Mouse (Mus musculus) layer of hippocampus, adult 8-10 months (tissue): Measurements from ENCODE around the gene Apeh. TPM values are rescaled to one million over a fixed set of nuclear protein-coding genes. Genes with fewer than 3 reads are reported as not detected.
"Not testable (repeated sequence)": the region's sequence is repeated elsewhere in the genome, so short reads cannot be mapped to it uniquely, and the experiment has no call there.

Experiments used
- DNase-seq, 2 experiments: peaks; one replicate each; pipeline ENCODE4 v3.0.0; 2022; ENCODE audit warnings: low spot score in 2 of 2
- total RNA-seq, 4 experiments: library from RNA; stranded (reverse); gene quantifications; 2 replicates each; pipeline ENCODE4 v1.2.4; 2022

The Apeh gene
- 10 to 100 TPM; 33.9 to 45.8 (median 35.5) TPM for total RNA-seq

GRCm38 (mm10) chr9:108094184-108094941 is at the start of gene Apeh:
TSS of gene Apeh (minus strand) at chr9:108094606.
- peak; percentile 80 to 81 for DNase-seq

GRCm38 (mm10) chr9:108143470-108143869 is 49.1 kb upstream of the Apeh start:
- no peak for DNase-seq

- no peak for DNase-seq
Measured at GRCm38 (mm10) chr9:108141387-108141786, 47.0 kb upstream of the Apeh start.

GRCm38 (mm10) chr9:108139963-108140695 is 45.7 kb upstream of the Apeh start:
- DNase-seq: no peak

- no peak for DNase-seq
Measured at GRCm38 (mm10) chr9:108139169-108139962, 45.0 kb upstream of the Apeh start.

GRCm38 (mm10) chr9:108138118-108138517 is 43.7 kb upstream of the Apeh start:
- DNase-seq: no peak

GRCm38 (mm10) chr9:108137523-108137922 is 43.1 kb upstream of the Apeh start:
- peak; percentile 90 to 91 for DNase-seq

GRCm38 (mm10) chr9:108136930-108137462 is 42.6 kb upstream of the Apeh start:
- peak; percentile 73 to 75 for DNase-seq

GRCm38 (mm10) chr9:108136225-108136624 is 41.8 kb upstream of the Apeh start:
- DNase-seq: no peak

- DNase-seq: not testable (repeated sequence)
Measured at GRCm38 (mm10) chr9:108135679-108136078, 41.3 kb upstream of the Apeh start.

GRCm38 (mm10) chr9:108133478-108133877 is 39.1 kb upstream of the Apeh start:
- no peak for DNase-seq

GRCm38 (mm10) chr9:108132373-108132772 is 38.0 kb upstream of the Apeh start:
- DNase-seq: no peak

- DNase-seq: no peak
Measured at GRCm38 (mm10) chr9:108131502-108131901, 37.1 kb upstream of the Apeh start.

- DNase-seq: no peak
Measured at GRCm38 (mm10) chr9:108129042-108129948, 34.9 kb upstream of the Apeh start.

- peak in 1 of 2 experiments; percentile 59 for DNase-seq
Measured at GRCm38 (mm10) chr9:108128248-108128647, 33.8 kb upstream of the Apeh start.

- DNase-seq: no peak
Measured at GRCm38 (mm10) chr9:108126436-108127180, 32.2 kb upstream of the Apeh start.

GRCm38 (mm10) chr9:108125731-108126130 is 31.3 kb upstream of the Apeh start:
- no peak for DNase-seq

GRCm38 (mm10) chr9:108123916-108124315 is 29.5 kb upstream of the Apeh start:
- no peak for DNase-seq

GRCm38 (mm10) chr9:108121170-108121969 is 27.0 kb upstream of the Apeh start:
- DNase-seq: no peak
